Mouse (Mus musculus) gonadal fat pad, adult 2 months (tissue): Measurements from ENCODE around the gene Ifnl2. TPM values are rescaled to one million over a fixed set of nuclear protein-coding genes. Genes with fewer than 3 reads are reported as not detected.
"Not testable (repeated sequence)": the region's sequence is repeated elsewhere in the genome, so short reads cannot be mapped to it uniquely, and the experiment has no call there.

Source experiments
- DNase-seq: peaks from one replicate; pipeline ENCODE4 v3.0.0-alpha.2; 2012; ENCODE audit warnings: low read depth
- polyA plus RNA-seq: library from polyadenylated mRNA; depleted of rRNA; stranded (reverse); fragments of >200 nt; gene quantifications from 2 replicates; pipeline ENCODE4 v1.2.3, GENCODE M21; 2012; rRNA removed

Ifnl2 gene
- not detected in 2 replicates for polyA plus RNA-seq

- DNase-seq = not testable (repeated sequence)
Measured at GRCm38 (mm10) chr7:28510405-28510974, at the start of gene Ifnl2. TSS of gene Ifnl2 (minus strand) at chr7:28510455.

GRCm38 (mm10) chr7:28558486-28558885 is 48.2 kb upstream of the Ifnl2 start:
- DNase-seq = no peak

DNA sequence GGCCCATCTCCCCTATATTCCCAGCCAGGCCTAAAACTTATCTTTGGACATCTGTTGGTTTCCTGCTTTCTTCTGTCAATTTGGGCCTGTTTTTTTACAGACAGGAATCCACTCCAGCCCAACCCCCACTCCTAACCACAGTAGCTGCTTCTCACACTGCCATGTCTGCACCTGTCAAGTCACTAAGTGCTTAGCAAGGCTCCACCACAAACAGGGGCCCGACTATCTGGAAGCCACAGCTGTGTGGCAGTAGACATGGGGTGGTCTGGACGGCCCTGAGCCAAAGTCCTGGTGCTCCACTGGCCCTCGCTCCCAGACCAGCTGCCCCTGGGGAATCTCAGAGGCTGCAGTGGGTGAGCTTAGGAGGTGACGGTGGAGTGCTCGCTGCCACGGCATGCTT is 47.5 kb upstream of the Ifnl2 start:
- DNase-seq = no peak

- DNase-seq = no peak
Measured at GRCm38 (mm10) chr7:28557069-28557468, 46.8 kb upstream of the Ifnl2 start.

GRCm38 (mm10) chr7:28555939-28556535 is 45.8 kb upstream of the Ifnl2 start:
- no peak for DNase-seq

DNA sequence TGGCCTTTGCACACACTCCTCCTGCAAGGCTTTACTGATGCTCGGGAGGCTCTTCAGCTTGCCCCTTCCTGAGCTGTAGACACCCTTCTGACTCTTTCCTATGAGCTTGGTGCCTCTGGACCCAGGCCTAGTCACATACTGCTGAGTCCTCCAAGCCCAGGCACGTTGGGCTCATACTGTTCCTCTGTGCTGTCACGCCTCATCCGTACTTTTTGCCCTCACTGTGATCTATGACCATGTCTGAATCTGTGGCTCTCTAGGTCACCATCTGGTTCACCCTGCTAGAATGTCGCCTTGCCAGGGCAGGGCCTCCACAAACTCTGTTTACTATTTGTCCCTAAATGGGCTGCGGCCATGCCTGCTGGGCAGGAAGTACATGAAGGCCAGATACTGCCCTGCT is 42.8 kb upstream of the Ifnl2 start:
- DNase-seq = no peak

DNA sequence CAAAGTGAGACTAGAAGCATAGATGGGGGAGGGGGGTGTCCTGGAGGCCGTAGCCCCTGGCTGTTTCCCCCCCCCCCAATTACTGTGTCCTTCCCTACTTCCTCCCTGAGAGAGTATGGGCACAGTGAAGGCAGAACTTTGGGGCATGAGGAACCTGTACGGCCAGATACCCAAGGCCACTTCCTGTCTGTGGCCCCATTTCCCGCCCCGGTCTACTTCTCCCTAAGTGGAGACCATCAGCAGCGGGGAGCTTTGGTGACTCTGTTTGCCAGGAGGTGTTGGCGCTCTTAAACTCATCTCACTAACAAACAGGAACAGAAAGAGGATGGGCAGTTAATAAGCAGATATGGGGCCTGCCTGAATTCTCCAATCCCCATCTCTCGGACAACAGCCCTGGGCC is 37.4 kb upstream of the Ifnl2 start:
- DNase-seq = no peak

DNA sequence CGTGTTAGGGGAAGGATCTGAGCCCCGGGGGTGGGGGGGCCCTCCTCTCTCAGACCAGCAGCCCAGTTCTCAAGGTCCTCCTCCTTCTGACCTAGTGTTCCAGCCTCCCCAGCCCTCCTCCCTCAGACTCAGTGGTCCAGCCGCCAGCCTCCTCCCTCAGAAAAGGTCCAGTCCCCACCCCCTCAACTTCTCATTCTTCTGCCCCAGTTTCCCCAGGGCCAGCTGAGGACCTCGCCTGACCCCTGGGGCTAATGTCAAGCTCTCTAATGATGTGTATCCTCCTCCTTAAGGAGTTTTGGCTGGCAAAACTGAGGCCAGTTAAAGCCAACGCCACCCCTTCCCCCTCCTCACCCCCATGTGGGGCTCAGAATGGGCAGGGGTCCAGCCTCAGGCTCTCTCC is 36.9 kb upstream of the Ifnl2 start, which contains the start of gene Nccrp1:
Gene Nccrp1, minus strand, starts transcription at position 101 of the 400 bp plus-strand sequence.
- no peak for DNase-seq

DNA sequence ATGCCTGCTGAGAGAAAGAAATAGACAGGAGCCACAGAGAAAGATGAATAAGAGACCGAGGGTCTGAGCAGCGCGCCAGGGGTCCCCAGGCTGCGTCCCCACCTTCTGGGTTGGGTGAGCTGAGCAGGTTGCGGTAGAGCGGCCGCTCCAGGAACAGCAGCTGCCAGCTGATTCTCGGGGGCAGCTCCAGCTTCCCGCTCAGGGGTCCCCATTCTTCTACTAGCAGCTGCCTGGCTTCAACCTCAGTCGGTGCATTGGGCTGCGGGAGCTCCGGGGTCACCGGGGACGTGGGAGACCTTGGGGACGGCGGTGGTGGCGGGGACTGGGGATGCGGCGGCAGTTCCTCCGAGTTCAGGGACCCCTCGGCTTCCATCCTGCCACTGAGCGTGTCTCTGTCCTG is 36.4 kb upstream of the Ifnl2 start:
- no peak for DNase-seq

GRCm38 (mm10) chr7:28545891-28546210 is 35.6 kb upstream of the Ifnl2 start:
- no peak for DNase-seq

- no peak for DNase-seq
Measured at GRCm38 (mm10) chr7:28545048-28545890, 35.0 kb upstream of the Ifnl2 start.

GRCm38 (mm10) chr7:28544051-28544601 is 33.9 kb upstream of the Ifnl2 start:
- DNase-seq = no peak

DNA sequence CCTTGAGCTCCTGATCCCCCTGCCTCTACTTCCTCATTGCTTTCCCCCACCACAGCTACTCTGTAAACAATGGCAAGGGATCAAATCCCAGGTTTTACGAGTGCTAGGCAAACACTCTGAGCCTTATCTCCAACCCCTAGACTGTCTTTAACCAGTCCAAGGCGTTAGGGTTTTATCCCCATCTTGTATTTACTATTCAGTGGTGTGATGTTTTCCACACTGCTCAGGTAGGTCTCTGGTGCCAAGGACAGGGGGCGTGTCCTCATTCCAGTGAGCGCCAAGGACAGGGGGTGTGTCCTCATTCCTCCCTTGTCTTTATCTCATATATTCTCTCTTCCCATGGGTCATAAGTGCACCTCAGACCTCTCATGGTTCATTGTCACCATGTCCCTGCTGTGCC is 30.3 kb upstream of the Ifnl2 start, which contains the start of gene Sycn:
Gene Sycn, plus strand, starts transcription at position 360 of the 400 bp plus-strand sequence.
- no peak for DNase-seq

DNA sequence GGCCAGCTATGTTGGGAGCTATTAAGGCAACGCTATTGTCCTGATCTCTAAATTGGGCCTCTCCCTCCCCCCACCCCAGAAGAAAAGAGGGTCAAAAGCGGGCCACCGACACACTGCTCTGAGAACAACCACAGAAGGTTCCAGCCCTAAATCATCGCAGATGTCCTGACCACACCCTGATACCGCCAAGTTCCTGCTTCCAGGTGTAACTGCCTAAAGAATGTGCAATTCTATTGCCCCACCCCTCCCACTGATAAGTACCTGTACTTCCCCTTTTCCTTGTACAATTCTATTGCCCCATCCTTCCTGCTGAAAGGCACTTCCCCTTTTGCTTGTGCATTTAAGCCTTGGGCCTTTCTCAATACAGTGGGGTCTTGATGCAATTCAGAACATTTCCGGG is 28.6 kb upstream of the Ifnl2 start:
- not testable (repeated sequence) for DNase-seq

DNA sequence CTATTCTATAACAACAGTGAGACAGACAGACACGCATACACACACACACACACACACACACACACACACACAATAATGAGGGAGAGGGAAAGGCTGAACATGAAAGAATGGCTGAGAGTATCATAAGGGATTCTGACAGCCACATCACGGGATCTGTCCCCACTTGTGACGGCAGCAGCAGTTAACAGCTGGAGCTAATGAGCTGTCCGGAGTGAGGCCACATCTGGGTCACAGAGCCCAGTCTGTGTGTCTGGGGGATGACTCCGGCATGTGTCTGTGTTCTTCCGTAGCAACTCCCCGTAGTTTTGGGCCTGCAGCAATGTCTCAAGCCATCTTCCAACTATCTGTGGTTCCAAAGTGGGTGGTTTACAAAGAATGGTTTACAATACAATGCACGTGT is 21.8 kb upstream of the Ifnl2 start:
- no peak for DNase-seq

GRCm38 (mm10) chr7:28527922-28528719 is 17.9 kb upstream of the Ifnl2 start:
- DNase-seq = no peak

DNA sequence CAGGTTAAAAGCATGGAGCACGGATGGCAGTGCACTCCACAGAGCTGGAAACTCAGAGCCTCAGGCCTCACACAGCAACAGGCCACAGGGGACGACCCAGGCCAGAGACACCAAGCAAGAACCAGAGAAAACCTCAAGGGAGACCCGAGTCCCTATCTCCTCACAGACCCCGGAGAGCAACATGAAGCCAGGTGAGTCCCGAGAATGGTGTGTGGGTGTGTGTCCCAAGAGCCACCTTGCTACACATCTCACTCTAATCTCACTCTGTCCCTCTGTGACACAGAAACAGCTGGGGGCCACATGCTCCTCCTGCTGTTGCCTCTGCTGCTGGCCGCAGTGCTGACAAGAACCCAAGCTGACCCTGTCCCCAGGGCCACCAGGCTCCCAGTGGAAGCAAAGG is 12.3 kb upstream of the Ifnl2 start, which contains the start of gene Ifnl3:
Gene Ifnl3, plus strand, starts transcription at position 301 of the 400 bp plus-strand sequence.
- not testable (repeated sequence) for DNase-seq

DNA sequence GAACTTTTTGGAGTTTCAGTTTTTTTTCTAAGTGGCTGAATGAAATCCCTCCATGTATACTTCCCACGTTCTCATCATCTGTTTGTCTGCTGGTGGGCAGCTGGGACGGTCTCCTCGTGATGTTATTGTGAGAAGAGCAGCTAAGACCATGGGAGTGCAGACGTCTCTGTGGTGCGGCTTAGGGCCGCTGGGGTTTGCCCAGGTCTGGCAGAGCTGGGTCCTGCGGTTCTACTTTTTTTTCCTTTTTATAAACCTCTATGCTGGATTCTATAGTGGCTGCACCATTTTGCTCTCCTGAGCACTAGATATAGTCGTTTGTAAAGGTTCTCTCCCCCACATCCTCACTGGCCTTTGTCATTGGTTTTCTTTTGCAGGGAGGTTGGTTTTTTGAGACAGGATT is 1.2 kb upstream of the Ifnl2 start:
- no peak for DNase-seq

DNA sequence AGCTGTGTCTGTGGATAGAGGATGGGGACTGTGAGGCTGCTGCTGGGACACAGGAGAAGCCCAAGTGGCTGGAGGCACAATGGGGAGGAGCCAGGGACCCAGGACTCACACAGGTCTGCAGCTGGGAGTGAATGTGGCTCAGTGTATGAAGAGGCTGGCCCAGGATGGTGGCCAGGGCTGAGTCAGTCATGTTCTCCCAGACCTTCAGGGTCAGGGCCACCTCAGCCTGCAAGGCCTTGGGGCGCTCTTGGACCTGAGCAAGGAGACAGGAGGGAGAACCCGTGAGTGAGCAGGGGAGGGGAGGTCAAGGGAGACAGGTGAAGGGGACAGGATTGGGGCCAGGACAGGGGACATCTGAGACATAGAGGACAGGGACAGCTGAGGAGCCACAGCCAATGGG is 1.1 kb downstream of the Ifnl2 start:
- DNase-seq = not testable (repeated sequence)

- DNase-seq = no peak
Measured at GRCm38 (mm10) chr7:28505585-28505984, 4.7 kb downstream of the Ifnl2 start.

- DNase-seq = no peak
Measured at GRCm38 (mm10) chr7:28495426-28495825, 14.8 kb downstream of the Ifnl2 start.

GRCm38 (mm10) chr7:28492310-28492709 is 17.9 kb downstream of the Ifnl2 start:
- no peak for DNase-seq
